Mouse (Mus musculus): Measurements from ENCODE around the gene Cubn.

The Cubn gene

DNA sequence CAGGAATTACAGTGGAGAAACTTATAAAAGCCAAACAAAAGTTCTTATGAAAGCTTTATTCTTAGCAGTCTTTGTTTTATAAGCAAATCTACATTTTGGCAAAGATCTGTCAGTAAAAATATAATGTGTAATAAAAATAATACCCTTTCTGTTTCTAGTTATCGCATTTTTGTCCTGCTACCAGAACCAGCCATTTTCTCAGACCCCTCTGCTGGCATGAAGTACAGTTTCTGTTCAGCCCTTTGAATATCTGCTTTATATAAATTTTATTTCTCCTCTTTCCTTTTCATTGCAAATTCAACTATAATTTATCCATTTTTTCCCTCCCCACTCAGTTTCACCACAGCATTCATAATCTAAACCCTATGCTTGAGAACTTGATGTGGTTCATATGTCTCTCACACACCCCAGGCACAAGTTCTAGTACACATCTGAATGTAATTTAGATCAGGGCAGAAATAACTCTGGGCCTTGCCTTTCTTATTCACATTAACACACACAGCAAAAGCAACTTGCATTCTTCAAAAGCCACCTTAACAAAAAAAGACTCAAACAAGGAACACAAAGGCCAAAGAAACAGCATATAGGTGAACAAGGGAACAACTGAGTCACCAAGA, 139.4 kb downstream of the Cubn start:
- no peak for DNase-seq

DNA sequence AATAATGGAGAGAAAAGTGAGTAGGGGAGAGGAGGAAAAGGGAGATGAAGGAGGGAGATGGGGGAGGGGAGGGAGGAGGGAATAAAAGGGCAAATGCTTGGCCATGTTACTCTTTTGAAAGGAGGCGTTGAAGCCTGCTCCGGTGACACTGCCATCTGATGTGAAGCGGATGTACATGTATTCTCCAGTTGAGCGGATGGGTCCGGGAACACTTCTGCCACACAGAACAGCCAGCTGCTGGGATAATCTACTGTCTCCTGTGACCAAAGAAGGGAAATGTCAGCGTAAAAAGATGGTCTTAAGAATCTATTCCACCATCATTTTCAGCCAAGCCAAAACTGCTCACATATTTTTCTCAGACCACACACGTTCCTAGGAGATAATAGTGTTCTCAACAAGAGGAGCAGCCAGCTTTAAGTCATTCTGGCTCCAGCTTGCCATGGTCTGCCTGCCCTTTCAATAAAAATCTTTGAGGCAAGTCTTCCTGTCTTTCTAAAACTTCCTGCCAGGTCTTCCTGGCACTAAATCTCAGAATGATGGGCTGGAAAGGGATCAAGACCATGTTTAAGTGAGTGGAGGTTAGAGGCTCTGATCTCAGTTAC, 149.2 kb downstream of the Cubn start:
- DNase-seq = no peak

DNA sequence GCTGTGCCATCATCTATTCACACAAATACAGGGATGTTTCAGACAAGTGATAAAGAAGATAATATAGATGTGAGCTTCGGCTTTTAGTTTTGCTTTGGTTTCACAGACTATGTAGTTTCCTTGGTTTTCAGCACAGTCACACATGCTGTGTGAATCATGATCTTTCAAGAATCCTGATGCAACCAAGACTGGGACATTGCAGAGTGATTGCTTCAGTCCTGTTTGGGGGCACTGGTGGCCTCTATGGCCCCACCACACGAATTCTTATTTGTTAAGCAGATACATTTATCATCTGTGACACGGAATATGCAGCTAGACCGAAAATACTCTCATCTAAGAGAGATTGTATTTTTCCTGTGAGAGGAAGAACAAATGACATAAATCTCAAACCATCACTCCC, 156.2 kb downstream of the Cubn start:
- no peak for DNase-seq

DNA sequence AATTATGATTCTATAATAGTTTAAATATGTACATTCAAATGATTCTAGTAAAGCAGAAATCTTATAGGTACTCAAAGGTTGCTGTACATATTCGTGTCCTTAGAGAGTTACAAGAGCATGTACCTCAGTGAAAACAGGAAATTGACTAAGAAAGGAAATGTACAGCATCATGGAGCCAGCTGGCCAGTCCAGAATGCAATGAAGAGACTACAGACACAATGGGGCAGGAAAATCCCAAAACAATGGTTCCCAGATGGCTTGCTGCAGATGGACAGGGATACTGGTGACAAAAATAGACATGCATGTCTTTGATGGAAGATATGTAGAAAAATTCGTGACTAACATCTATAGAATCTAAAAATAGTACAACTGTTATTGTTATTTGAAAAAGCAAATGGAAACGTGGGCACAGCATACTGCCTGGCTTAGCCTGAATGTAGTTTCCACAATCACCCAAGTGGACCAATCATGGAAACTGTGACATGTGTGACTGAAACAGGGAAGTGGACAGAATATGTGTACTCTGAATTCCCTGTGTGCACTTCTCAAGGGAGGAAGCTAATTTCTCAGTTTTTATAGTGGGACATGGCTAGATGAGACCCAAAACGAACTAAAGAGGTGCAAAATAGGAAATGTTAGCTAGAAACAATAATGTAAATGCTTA, 161.7 kb downstream of the Cubn start:
- no peak for DNase-seq

DNA sequence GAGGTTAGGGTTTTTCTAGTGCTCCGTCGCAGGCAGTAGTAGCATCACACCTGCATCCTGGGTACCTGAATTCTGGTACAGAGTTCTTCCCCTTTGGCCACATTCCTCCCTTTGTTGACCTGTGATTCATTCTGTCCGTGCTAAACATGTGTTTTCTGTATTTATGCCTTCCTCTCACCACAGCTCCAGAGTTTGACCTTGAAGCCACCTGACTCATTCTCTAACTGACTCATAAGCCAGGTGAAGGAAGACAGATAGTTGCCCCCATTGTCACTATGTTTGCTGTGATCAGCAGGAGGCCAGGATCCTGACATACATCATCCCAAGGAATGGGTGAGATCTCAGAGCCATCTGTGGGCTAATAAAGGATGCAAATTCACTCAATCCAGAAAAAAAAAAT, 188.2 kb downstream of the Cubn start:
- DNase-seq = no peak

DNA sequence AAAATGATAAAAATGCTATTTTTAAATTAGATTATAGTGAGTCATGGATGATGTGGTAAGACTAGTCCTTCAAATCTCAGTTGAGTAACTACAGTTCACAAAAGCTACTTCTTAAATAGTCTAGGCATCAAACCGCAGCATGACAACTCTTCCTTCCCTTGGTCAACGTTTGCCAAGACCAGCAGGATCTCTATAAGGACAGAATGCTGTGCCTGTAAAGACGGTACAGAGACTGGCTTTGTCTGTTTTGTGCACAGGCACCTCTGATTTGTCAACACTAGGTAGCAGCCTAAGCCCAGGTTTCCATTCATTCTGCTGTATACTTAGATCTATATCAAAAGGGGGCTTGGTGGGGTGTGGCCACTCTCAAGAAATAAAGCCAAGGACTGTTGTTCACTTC, 192.6 kb downstream of the Cubn start:
- DNase-seq = no peak

DNA sequence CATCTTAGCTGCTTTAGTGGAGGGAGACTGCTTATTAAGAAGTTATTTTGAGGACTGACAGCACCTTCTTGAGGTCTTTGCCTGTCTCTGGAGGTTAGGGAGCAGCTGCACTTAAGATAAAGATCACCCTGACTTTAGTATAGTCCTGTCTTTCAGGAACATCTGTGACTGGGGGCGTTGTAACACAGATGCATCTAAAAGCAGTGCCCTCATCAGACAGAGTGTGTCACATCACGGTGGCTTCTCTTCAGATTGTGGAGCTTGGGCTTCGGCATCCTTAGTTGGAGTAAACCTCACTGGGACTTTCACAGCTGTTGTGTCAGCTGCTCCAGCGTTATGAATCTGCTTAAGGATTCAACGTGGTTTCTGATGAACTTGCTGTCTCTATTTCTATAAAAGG, 193.9 kb downstream of the Cubn start:
- no peak for DNase-seq

DNA sequence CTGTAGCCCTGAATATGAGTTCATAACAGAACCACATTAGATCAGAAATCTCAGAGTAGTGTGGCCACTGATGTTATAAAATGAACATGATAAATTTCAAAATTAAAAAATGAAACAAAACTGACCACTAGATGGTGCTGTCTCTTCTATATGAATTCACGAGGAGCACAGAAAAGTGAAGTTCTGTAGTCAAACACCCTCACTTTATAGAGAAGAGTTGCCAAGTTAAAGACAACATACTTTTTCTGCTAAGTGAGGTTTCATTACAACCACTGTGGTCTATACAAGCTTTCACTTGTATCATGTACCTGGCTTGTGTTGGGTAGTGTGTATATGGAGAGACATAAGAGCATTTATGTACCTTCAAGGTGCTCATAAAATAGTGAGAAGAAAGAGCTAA, 201.0 kb downstream of the Cubn start:
- no peak for DNase-seq

DNA sequence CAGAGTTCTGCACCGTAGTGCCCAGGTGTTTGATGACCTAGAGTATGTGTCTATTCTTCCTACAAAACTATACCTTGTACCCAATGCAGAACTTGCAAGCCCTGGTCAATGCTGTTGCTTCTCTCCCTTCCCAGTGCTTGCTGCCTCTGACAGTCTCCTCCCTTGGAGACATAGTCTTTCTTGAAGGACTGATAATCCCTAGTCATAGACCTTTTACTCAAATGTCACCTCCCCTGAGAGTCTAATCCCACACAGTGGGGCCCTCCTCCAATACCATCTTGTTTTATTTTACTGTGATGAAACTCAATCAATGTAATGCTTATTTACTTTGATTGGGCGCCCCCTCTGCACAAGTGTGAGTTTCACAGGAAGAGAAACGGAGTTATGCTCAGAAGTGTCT, 201.5 kb downstream of the Cubn start:
- no peak for DNase-seq

DNA sequence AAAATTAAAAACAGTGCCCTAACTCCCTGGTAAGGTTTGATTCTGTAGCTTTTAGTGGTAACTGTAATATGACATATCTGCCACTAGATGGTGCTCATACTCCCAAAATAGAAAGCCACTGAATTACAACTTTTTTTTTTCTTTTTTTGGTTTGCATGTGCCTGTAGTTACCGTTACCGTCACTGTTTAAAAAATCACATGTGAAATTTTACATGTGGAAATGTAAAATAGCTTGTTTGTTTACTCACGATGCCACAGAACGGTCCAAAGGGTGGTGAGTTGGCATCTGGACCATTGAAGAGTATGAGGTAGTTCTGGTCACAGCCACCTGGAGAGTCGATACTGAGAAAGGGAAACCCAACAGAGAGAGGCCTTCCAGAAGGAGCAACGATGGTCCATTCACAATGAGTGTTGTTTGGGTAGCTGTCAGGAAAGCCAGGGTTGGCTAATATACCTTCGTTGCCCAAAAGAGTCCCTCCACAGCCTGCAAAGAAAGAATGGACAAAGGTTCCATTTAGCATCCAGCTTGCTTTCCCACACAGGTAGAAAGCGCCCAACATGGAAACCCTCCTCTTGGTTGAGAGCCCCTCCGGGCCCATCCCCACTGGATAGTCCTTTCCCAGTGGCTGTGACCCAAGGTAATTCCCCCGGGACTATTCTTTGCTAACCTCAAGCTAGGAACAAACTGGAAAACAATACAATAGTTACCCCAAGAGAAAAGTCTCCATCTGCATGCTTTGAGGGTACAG, 213.3 kb downstream of the Cubn start:
- no peak for DNase-seq

DNA sequence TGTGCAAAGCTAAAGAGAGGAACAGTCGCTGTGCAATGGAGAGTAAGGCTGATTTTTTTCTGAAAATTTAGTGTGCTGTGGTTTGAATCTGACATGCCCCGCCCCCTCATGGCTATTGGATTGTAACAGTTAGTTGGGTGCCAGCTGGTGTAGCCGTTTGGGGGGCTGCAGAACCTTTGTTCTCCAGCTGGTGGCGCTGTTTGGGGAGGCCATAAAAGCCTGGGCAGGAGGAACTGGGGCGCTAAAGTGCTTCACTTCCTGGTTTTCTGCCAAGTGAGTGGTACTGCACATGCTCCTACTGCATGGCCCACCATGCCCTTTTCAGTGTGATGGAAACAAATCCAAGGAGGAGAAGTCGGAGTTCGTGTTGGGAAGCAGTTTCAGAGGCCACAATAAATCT, 215.7 kb downstream of the Cubn start:
- no peak for DNase-seq

DNA sequence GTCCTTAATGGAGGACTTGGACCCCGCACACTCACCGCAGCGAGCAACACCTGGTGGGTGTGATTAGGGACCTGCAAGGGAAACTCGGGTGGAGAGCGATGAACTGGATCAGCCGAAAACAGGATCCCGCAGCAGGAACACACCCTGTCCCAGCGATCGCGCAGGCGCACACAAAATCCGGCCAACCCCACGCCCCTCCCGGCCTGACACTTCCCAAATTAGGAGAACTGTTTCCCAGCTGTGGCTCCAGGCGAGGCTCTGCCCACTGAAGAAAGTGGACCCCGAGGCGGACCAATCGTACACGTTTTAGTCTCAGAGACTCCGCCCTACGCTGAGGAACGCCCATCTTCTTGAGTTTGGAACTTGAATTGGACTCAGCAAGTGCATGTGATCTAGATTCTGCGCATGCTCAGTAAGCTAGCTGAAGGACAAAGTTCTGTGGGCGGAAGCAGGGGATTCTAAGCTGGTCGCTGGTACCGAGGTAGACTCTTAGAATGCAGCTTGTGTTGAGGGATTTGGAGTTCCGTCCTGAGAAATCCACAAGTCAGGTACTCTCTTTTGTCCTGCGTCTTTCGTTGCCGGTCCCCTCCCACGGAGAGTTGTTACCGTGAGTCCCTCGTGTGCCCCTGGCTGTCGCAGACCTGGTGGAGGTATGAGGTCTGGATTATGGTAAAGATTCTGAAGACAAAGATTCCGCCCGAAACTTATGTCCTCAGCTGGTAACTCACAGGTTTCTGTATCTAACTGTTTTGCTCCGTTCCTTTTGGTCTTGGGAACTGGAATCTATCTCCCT, 220.3 kb downstream of the Cubn start, which contains the start of gene Rsu1:
Gene Rsu1 (minus strand): TSS at position 251 of the 793 bp plus-strand sequence.
- DNase-seq = peak; percentile 96

DNA sequence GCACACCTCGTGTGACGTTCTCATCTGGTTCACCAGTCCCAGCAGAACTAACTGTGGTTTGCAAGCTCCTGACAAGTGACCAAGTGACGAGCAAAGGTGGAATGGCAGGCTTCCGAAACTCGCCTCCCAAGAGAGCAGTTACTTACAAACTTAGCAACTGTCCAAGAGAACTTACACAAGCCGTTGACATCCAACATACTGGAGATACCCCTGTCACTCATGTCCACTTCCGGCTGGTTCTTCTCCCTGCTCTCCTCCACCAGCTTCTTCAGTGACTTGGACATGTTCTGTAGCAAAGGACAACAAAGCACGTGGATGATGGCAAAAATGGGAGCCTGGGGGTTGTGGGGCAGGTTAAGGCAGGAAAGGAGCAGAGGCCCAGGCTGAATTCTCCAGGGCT, 220.9 kb downstream of the Cubn start:
- no peak for DNase-seq

DNA sequence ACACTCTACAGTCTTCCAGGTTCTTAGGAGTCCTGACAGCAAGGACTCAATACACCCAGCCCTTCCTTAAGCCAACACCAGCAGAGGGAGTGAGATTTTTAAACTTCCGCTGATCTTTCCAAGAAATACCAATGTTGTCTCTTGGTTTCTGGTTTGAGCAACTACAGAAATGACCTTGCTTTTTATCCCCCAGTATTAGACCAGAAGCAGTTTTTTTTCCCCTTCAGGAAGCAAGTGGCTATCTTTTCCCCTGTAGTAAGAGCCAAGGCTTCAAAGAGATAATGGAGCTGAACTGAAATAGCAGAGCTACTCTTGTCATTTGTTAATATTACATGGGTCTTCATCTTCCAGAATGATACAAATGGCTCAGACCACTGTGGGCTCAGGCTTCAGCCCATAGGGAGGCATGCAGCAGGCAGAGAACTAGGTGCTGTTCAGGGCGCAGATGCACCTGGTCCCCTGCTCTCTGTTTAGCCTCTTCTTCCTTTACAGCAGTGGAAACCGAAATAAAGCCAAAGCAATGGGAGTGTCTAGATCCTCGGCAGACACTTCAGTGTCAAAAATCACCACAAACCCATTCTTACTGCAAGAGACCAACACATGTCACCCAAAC, 222.8 kb downstream of the Cubn start:
- DNase-seq = no peak

DNA sequence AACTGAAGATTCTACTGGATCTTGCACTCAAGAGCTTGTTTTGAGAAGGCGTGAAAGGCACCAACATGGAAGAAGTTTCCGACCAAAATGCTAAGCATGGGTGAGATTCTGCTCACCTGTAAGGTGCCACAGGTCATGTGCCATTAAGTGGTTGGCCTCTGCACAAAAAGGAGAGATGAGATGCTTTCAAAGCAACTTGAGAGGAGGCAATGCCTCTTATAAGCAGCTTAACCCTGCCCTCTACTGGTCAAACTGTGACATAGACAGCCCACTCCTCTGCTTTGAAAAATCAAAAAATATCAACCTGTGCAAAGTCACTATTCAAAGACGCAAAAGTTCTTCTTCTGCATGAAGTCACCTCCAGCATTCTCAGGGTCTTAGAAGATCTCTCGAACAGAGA, 226.7 kb downstream of the Cubn start:
- DNase-seq = no peak

DNA sequence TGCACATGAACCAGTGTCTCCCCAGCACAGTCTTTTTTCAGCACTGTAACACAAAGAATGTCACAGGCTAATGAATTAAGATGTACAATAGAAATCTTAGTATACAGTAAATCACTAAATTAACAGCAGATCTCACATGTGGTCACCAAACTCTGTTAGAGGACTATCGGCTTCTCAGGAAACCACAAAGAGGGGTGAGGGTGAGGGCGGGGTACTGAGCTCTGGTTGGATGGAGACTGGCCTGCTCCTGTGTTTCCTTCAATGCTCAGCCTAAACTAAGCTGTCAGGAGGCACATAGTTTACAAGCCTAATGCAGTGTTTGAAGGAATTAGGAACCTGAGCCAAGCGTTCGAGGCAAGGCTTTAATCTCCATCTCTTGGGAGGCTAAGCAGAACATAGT, 228.5 kb downstream of the Cubn start:
- no peak for DNase-seq

DNA sequence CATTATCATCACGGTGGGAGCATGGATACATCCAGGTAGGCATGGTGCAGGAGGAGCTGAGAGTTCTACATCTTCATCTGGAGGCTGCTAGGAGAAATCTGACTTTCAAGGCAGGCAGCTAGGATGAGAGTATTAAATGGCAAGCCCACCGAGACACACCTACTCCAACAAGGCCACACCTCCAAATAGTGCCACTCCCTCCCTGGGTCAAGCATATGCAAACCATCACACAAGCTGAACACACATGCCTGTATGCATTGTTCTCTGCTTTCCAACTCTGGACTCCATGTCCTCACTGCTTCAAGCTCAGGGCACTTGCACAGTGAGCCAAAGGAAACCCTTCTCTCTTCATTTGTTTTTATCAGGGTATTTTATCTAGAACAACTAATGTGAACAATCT, 233.0 kb downstream of the Cubn start:
- no peak for DNase-seq

DNA sequence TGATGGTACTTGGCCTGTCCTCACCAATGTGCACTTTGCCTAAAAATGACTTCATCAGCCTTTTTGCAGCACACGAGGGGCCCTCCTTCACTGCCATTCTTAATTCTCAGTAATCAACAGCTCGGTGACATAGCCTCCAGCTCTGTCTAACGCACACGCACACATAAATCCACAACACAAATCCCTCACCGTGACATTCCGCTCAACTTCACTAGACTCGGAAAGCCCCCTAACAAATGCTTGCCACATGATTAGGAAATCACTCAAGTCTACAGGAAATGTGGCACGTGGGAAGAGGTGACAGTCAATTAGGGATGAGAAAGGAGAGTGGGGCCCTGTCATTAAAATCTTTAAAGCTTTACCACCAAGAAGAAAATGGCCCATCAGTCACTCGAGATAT, 250.9 kb downstream of the Cubn start:
- DNase-seq = no peak

DNA sequence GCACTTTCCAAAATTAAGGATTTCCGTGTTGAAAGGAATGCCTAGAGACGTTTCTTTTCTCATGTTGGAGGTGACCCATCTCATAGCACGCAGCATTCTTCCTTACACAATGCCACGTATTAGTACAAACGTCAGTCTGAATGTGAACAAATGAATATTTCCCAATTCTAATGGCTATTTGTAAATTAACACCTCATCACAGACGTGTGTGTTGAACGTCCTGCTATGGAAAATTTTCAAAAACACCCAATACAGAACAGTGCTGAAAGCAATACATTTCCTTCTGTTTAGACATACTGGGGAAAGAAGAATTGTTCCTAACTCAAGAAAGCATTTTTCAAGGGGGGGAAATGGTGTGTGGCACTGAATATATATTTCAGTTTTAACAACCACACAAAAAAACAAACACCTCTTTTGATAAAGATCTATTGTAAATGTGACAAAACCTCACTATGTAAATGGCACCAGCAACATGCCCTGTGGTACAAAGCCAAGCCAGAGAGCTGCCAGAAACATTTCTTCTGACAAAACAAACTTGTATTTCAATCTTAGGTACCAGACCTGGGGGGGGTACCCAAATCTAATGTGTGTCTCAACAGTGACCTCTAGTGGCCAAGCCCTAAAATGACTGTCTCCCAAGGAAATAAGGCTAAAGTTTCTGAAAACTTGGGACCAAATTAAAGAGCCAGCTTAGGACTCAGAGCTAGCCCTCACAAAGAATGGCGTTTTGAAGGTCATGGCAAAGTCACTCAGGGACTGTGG, 254.3 kb downstream of the Cubn start:
- DNase-seq = peak; percentile 9

DNA sequence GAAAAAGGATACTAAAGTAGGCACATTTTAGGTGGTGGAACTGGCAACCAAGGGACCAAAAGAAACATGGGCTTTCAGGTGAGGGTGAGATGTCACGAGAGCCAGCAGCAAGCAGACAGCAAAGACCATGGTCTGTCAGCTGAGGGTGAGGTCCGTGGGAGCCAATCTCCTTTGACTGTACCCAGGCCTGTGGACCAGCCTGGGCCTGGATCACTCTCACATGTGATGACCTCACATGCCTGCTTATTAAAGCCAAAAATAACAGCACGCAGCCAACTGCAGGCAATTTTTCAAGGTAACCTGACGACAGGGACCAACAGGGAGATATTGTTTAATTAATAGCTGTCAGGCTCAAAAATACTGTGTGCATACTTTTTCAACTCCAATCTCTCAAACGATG, 255.9 kb downstream of the Cubn start:
- no peak for DNase-seq

DNA sequence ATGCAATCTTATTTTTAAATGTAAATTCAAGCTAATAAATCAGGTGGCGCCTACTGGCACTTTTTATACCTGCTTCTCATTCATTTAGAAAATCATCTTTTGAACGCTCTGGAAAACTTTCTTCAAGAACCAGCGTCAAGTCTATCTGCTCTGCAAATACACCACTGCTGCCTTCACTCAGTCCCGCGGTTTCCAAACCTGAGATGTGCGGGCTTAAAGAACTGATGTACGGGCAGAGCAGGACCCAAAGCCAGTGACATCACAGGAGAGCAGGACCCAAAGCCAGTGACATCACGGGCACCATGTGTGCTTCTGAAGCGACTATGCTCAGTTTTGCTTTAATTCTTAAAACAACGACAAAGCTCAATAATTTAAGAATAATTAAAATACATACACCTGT, 256.8 kb downstream of the Cubn start:
- no peak for DNase-seq

DNA sequence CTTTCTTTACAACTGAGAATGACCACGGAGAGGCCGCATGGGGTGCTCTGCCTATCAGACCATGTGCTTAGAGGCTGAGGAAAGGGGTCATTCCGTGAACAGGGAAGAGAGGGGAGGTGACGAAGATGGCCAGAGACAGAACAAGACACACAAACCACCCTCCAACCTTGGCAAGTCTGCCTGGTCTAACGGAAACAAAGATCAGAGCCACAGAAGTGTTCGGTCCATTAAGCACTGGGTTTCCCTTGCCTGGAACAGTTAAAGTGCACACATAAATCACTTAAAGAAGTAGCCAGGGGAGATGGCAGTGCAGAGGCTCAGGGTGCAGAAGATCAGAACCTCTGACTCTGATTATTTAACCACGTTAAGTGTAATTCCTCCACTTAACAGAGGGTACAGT, 257.7 kb downstream of the Cubn start:
- DNase-seq = no peak
